Mouse (Mus musculus) small intestine, adult 2 months (tissue): Measurements from ENCODE around the gene Olfr709-ps1.
"Not testable (repeated sequence)": the region's sequence is repeated elsewhere in the genome, so short reads cannot be mapped to it uniquely, and the experiment has no call there.

Experiments used
- CTCF ChIP-seq: fragments of 200-500 bp; IDR thresholded peaks from 2 replicates; pipeline ENCODE4 v1.5.1; 2012; ENCODE audit warnings: low read depth, mild to moderate bottlenecking, control low read depth, inconsistent platforms, low read length, moderate library complexity, mixed read lengths; ENCODE audit not compliant: insufficient replicate concordance, insufficient read length; ENCODE audit errors: extremely low read depth
- POLR2A ChIP-seq: fragments of 200-500 bp; IDR thresholded peaks from 2 replicates; pipeline ENCODE4 v1.6.1; 2012; ENCODE audit warnings: low read depth, mild to moderate bottlenecking, control low read depth, inconsistent platforms, low read length, moderate library complexity

DNA sequence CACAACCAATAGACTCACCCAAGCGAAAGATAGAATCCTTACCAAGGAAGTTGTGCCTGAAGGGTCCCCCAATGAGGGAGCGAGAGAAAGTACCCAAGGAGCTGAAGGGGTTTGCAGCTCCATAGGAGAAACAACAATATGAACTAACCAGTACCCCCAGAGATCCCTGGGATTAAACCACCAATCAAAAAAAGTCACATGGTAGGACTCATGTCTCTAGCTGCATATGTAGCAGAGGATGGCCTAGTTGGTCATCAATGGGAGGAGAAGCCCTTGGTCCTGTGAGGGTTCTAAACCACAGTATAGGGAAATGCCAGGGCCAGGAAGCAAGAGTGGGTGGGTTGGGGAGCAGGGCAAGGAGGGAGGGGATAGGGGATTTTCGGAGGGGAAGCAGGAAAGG, 30.9 kb downstream of the Olfr709-ps1 start, which contains the start of gene Olfr707:
- not testable (repeated sequence) for TF ChIP-seq CTCF, POLR2A
